Mouse (Mus musculus) megakaryocyte, embryonic 14.5 days (primary cell): ENCODE results near the gene Pygo1. TPM values are rescaled to one million over a fixed set of nuclear protein-coding genes. Genes with fewer than 3 reads are reported as not detected.

Source experiments
- H3K27me3 ChIP-seq: replicated peaks from 2 replicates; pipeline ENCODE3; 2012; ENCODE audit warnings: inconsistent platforms
- H3K36me3 ChIP-seq: replicated peaks from 2 replicates; pipeline ENCODE3; 2012; ENCODE audit warnings: low read length, inconsistent platforms, mixed read lengths
- H3K4me1 ChIP-seq: 2 replicates; pipeline ENCODE4 v1.6.1; 2012; ENCODE audit warnings: inconsistent platforms
- H3K4me3 ChIP-seq: replicated peaks from 2 replicates; pipeline ENCODE3; 2012; ENCODE audit warnings: moderate library complexity, mild to moderate bottlenecking, inconsistent platforms
- H3K9me3 ChIP-seq: 2 replicates; pipeline ENCODE4 v1.6.1; 2012; ENCODE audit warnings: inconsistent platforms
- FLI1 ChIP-seq: IDR thresholded peaks from 2 replicates; pipeline ENCODE4 v1.6.1; 2012; ENCODE audit warnings: low read length, inconsistent platforms, mixed read lengths
- GATA1 ChIP-seq: IDR thresholded peaks from 3 replicates; pipeline ENCODE4 v1.6.1; 2012; ENCODE audit warnings: mixed read lengths, low read length, inconsistent platforms, borderline replicate concordance
- polyA plus RNA-seq: library from polyadenylated mRNA; stranded (reverse); fragments of >175 nt; gene quantifications from 2 replicates; pipeline ENCODE4 v1.2.3, GENCODE M21; 2012; ENCODE audit warnings: low replicate concordance; ENCODE audit not compliant: insufficient read depth

Pygo1 gene
- polyA plus RNA-seq, 1 experiment = not detected

DNA sequence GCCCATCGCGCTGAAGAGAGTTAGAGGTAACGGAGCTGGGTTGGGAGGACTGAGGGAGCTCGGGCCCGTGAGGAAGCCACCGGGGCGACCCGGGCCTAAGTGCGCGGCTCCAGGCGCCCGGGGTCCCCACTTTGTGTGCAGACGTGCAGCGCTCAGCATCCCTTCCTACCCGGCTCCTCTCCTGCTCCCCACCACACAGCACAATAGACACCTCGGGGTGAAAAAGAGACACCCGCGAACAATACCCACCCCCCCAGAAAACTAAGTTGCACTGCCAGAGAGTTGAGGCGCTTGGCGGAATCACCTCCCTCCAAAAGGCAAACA lies 452 bp downstream of the Pygo1 start:
- no peaks in the 10 kb centered on the region for H3K36me3 ChIP-seq
- TF ChIP-seq FLI1 (no peak), GATA1 (no peak)
- H3K4me3 ChIP-seq = peak overlapping the region; percentile 76
- peaks cover 11% of the 10 kb centered on the region for H3K4me1 ChIP-seq
- no peaks in the 10 kb centered on the region for H3K9me3 ChIP-seq
- peaks cover 82% of the 10 kb centered on the region for H3K27me3 ChIP-seq

DNA sequence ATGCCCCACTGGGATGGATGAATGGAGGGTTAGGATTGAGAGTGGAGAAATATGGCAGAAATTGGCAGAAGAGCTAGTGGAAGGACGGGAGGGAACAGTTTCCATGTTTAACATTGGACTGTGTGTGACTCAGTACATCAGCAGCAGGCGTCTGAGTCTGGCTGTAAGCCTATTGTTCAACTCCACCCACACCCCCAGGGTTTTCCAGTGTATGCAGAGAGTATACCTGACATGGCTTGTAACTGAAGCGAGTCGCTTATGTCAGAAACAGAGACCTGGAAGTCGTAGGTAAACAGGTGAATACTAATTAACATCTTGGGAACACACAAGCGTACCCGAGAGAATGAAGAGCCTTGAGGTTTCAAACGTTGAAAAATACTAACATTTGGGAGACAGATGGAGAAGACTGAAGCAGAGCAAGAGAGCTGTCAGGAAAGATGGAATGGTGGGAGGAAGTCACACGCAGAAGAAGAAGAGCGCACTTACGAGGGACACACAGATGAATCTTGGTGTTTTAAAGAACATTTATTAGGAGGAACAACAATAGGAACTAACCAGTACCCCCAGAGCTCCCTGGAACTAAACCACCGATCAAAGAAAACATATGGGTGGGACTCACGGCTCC lies 5.8 kb downstream of the Pygo1 start:
- H3K36me3 ChIP-seq = no peaks in the 10 kb centered on the region
- H3K9me3 ChIP-seq = no peaks in the 10 kb centered on the region; the same call in 1 of the 2 replicates
- H3K4me1 ChIP-seq = no peaks in the 10 kb centered on the region
- TF ChIP-seq FLI1 (no peak), GATA1 (no peak)
- H3K4me3 ChIP-seq = no peak overlapping the region
- peaks cover 39% of the 10 kb centered on the region for H3K27me3 ChIP-seq

DNA sequence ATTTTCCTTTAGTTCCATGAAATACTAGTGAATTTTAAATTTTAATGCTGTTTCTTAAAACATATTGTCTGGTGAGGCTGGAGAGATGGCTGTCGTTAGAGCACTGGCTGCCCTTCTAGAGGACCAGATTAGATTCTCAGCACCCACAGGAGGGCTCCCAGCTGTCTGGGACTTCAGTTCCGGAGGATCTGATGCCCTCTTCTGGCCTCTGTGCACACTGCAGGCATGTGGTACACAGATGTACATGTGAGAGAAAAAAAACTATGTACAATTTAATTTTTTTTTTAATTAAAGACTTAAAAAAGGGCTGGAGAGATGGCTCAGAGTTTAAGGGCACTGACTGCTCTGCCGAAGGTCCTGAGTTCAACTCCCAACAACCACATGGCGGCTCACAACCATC lies 9.9 kb downstream of the Pygo1 start:
- no peaks in the 10 kb centered on the region for H3K36me3 ChIP-seq
- H3K27me3 ChIP-seq = peaks cover 15% of the 10 kb centered on the region
- H3K4me3 ChIP-seq = no peak overlapping the region
- H3K4me1 ChIP-seq = no peaks in the 10 kb centered on the region
- no peak for TF ChIP-seq GATA1
- TF ChIP-seq FLI1 = no peak
- no peaks in the 10 kb centered on the region; the same call in 1 of the 2 replicates for H3K9me3 ChIP-seq

DNA sequence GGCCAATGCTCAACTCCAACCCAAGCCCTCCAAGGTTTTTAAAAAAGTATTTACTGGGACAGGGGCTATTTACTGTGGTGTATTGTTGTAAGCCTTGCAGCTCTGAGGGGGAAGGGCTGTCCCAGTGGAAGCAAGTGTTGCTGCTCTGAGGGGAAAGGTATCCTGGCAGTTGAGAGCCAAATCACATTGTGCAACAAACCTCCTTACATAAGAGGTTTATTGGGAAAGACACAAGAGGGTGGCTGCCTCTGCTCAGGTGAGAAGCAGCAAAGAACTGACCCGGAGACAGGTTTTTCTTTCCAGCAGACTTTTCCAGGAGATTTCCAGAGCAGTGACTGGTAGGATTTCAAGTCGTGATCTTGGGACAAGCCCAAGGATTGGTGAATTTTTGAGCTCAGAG lies 10.9 kb downstream of the Pygo1 start:
- Histone ChIP-seq H3K4me3 (no peak overlapping the region), H3K36me3 (no peaks in the 10 kb centered on the region), H3K27me3 (peaks cover 11% of the 10 kb centered on the region), H3K9me3 (no peaks in the 10 kb centered on the region; the same call in 1 of the 2 replicates), H3K4me1 (no peaks in the 10 kb centered on the region)
- TF ChIP-seq GATA1 = no peak
- no peak for TF ChIP-seq FLI1

DNA sequence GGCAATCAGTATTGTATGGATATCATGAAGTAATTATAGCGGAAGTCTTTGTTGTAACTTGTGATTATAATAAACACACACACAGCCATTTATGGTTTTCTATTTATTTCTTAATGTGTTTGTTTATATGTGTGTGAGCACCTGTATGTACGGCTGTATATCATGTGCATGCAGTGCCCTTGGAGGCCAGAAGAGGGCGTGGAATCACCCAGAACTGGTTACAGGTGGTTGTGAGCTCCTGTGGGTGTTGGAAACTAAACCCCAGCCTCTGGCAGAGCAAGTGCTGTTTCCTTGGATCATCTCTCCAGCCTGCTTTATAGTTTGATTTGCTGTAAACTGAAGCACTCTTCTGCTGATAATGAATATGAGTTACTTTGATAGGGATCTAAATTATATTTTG lies 18.0 kb downstream of the Pygo1 start:
- Histone ChIP-seq H3K9me3 (peaks cover 20% of the 10 kb centered on the region), H3K4me3 (no peak overlapping the region), H3K4me1 (no peaks in the 10 kb centered on the region), H3K27me3 (peaks cover 16% of the 10 kb centered on the region), H3K36me3 (no peaks in the 10 kb centered on the region)
- no peak for TF ChIP-seq FLI1
- TF ChIP-seq GATA1 = no peak

DNA sequence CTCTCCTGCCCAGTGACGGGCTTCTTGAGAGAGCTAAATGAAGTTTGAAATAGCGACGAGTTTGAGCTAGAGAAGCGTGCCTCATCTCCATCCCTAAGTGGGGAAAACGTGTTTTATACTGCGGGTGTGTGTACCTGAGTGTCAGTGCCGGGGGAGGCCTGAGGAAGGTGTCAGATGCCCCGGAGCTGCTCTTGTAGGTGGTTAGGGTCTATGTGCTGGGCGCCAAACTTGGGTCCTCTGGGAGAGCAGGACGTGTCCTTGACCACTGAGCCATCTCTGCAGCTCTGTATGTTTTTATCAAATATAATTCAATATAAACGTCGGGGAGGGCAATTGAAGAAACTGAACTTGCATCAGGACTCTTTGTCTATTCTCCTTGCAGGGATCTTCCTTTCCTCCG lies 18.8 kb downstream of the Pygo1 start:
- Histone ChIP-seq H3K36me3 (no peaks in the 10 kb centered on the region), H3K9me3 (peaks cover 20% of the 10 kb centered on the region), H3K4me3 (no peak overlapping the region), H3K4me1 (no peaks in the 10 kb centered on the region), H3K27me3 (peaks cover 17% of the 10 kb centered on the region)
- TF ChIP-seq GATA1 (no peak), FLI1 (no peak)

DNA sequence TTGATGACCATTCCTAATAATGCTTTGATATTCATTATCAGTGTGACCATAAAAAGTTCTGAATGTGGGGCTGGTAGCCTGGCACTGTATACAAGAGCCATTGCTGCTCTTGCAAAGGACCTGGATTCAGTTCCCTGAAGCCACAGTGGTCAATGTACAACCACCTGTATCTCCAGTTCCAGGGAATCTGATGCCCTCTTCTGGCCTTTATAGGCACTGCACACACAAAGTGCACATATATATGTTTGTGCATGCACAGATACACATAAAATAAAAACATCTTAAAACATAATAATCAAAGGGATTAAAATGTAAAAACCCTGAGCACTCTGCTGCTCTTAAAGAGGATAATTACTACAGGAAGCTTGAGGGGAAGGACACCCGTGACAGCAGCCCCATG lies 21.6 kb downstream of the Pygo1 start:
- peaks cover 20% of the 10 kb centered on the region for H3K9me3 ChIP-seq
- H3K36me3 ChIP-seq = no peaks in the 10 kb centered on the region
- no peak for TF ChIP-seq FLI1
- no peak for TF ChIP-seq GATA1
- peaks cover 15% of the 10 kb centered on the region for H3K27me3 ChIP-seq
- H3K4me1 ChIP-seq = no peaks in the 10 kb centered on the region
- no peak overlapping the region for H3K4me3 ChIP-seq

DNA sequence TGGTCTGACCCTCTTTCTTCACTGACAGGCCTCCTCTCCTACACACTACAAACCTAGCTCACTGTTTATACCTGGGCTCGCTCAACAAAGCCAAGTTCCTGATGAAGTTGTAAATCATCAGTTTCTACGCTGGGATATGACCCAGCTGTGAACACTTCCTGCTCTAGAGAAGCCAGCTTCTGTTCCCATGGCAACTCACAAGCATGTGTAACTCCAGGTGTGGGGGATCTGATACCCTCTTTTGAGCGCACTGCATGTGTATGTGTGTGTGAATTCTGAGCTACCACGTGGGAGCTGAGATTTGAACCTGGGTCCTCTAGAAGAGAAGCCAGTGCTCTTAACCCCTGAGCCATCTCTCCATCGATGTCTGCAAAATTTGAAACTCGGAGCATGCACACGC lies 24.1 kb downstream of the Pygo1 start:
- Histone ChIP-seq H3K36me3 (no peaks in the 10 kb centered on the region), H3K4me1 (no peaks in the 10 kb centered on the region), H3K27me3 (peaks cover 15% of the 10 kb centered on the region), H3K4me3 (no peak overlapping the region), H3K9me3 (peaks cover 20% of the 10 kb centered on the region)
- TF ChIP-seq FLI1 (no peak), GATA1 (no peak)

DNA sequence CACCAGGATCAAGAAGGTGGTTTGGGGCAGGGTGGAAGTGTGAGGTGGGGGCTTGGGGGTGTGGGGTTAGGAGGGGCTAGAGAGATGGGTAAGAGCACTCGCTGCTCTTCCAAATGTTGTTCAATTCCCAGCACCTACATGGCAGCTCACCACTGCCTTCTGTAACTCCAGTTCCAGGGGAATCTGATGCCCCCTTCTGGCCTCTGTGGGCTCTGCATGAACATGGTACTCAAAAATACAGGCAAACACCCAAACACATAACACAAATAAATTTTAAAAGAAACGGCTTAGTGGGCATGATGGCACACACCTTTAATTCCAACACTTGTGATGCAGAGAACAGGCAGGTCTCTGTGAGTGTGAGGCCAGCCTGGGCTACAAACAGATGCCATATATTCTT lies 29.3 kb downstream of the Pygo1 start:
- no peaks in the 10 kb centered on the region for H3K9me3 ChIP-seq
- H3K36me3 ChIP-seq = no peaks in the 10 kb centered on the region
- H3K4me1 ChIP-seq = peaks cover 15% of the 10 kb centered on the region
- TF ChIP-seq GATA1 (no peak), FLI1 (no peak)
- H3K27me3 ChIP-seq = peaks cover 13% of the 10 kb centered on the region
- H3K4me3 ChIP-seq = no peak overlapping the region

DNA sequence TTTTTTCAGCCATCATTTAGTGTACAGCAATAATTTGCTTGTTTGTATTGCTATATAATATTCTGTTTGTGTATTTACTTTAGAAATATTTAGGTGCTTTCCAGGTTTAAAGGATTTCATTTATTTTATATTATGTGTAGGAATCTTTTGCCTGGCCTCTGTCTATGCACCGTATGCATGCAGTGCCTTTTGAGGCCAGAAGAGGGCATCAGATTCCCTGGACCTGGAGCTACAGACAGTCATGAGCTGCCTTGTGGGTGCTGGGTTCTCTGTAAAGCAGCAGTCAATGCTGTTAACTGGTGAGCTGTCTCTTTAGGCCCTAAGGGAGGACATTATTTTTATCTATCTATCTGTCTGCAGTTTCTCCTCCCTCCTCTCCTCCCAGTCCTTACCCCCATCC lies 30.1 kb downstream of the Pygo1 start:
- TF ChIP-seq GATA1 (no peak), FLI1 (no peak)
- H3K9me3 ChIP-seq = no peaks in the 10 kb centered on the region
- H3K27me3 ChIP-seq = peaks cover 13% of the 10 kb centered on the region
- peaks cover 15% of the 10 kb centered on the region for H3K4me1 ChIP-seq
- H3K36me3 ChIP-seq = no peaks in the 10 kb centered on the region
- H3K4me3 ChIP-seq = no peak overlapping the region
